Mouse (Mus musculus): ENCODE results near the gene Siah2. TPM values are rescaled to one million over a fixed set of nuclear protein-coding genes. Genes with fewer than 3 reads are reported as not detected.

The Siah2 gene
- polyA plus RNA-seq, 1 experiment from 2014 or later: 2.5 TPM

DNA sequence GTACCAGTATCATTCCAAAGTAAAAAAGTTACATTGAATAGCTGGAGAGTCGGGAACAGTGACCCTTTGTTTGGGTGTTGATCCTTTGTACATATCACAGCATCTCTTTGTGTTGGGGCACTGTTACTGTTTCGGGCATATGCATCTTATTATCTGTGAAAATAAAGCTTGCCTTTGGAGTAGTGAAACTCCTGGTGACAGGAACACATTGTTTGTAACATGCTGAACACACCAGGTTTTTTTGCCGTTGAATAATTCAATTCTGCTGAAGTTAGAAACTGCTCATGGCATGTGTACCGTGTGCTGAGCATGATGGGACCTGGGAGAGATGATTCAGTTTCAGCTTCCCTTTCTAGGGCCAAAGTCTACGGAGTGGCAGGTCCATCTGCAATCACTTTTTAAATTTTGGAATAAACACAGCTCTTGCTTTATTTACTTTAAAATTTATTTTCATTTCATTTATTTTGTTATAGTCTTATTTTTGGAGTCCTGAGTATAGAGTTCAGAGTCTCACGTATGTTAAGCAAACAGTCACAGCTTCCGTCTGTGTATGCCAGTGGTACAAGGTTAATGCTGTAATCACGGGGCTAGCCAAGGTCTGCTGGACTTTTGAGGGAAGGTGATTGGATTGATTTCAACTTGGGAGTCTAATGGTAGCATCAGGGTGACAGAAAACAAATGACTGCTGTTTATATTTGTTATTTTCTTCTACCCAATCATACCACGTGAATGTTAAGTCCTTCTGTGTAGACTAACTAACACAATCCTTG is 27.4 kb upstream of the Siah2 start:
- Histone ChIP-seq H3K36me3 (no peaks in the 10 kb centered on the region), H3K4me3 (replicated peaks) (no peak overlapping the region), H3K27me3 (no peaks in the 10 kb centered on the region), H3K4me1 (replicated peaks) (peaks cover under 1% of the 10 kb centered on the region; the same call in 1 of the 2 replicates), H3K27ac (no peak overlapping the region), H3K4me2 (no peak overlapping the region), H3K9me3 (replicated peaks) (no peaks in the 10 kb centered on the region), H3K9ac (no peak overlapping the region)
- DNase-seq (no peak), ATAC-seq (ENCODE audit: low read depth) (no peak)
- 65% methylated on average over 9 of the region's 9 CpGs for WGBS (ENCODE audit: insufficient replicate concordance)

DNA sequence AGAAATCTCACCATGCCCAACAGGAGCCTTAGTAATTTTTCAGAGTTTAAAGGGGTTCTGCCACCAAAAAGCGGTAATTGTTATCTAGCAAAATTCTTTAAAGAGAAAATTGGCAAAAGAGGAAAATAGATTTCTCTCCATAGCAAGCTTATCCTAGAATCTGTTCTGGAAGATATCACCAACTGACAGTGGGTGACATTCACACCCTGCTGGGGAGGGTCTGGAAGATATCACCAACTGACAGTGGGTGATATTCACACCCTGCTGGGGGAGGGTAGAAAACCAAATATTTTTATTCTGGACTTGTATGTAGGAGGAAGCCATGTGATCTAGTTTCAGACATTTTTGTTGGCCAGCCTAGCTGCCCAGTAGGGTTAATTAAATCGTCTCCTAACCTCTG is 24.5 kb upstream of the Siah2 start:
- no peak overlapping the region for H3K4me2 ChIP-seq
- H3K36me3 ChIP-seq: no peaks in the 10 kb centered on the region
- H3K4me3 ChIP-seq (replicated peaks): no peak overlapping the region
- H3K27ac ChIP-seq: no peak overlapping the region
- H3K27me3 ChIP-seq: no peaks in the 10 kb centered on the region
- H3K9me3 ChIP-seq (replicated peaks): no peaks in the 10 kb centered on the region
- DNase-seq (no peak), ATAC-seq (ENCODE audit: low read depth) (no peak)
- no peak overlapping the region for H3K9ac ChIP-seq
- 65% methylated on average over 2 of the region's 2 CpGs for WGBS (ENCODE audit: insufficient replicate concordance)
- peaks cover 10% of the 10 kb centered on the region for H3K4me1 ChIP-seq (replicated peaks)

DNA sequence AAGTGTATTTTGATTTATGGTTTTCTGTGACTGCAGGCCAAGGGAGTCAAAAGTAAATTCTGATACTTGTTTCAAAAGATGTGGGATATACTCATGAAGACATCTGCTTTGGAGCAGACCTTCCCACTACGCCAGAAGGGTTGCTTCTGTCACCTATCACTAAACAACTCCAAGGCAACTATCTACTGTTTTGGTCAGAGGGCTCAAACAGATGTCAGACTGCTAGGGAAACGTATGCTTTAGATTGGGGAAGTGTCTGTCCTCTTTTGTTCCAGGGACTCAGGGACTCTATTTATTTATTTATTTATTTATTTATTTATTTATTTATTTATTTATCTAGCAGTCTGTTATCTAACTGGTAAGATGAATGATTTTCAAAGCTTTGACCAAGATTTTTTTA is 22.6 kb upstream of the Siah2 start:
- H3K36me3 ChIP-seq: no peaks in the 10 kb centered on the region
- H3K4me3 ChIP-seq (replicated peaks): no peak overlapping the region
- H3K27me3 ChIP-seq: no peaks in the 10 kb centered on the region
- no peak overlapping the region for H3K27ac ChIP-seq
- no peak for DNase-seq
- WGBS (ENCODE audit: insufficient replicate concordance): 20% methylated on average over 2 of the region's 2 CpGs
- ATAC-seq (ENCODE audit: low read depth): no peak
- no peaks in the 10 kb centered on the region for H3K9me3 ChIP-seq (replicated peaks)
- H3K9ac ChIP-seq: no peak overlapping the region
- no peak overlapping the region for H3K4me2 ChIP-seq
- peaks cover 10% of the 10 kb centered on the region for H3K4me1 ChIP-seq (replicated peaks)

GRCm38 (mm10) chr3:58714034-58714433 is 21.8 kb upstream of the Siah2 start:
- Histone ChIP-seq H3K4me1 (replicated peaks) (peaks cover 10% of the 10 kb centered on the region), H3K27ac (no peak overlapping the region), H3K4me2 (no peak overlapping the region), H3K9me3 (replicated peaks) (no peaks in the 10 kb centered on the region), H3K36me3 (no peaks in the 10 kb centered on the region), H3K9ac (no peak overlapping the region), H3K27me3 (no peaks in the 10 kb centered on the region), H3K4me3 (replicated peaks) (no peak overlapping the region)
- DNase-seq (no peak), ATAC-seq (ENCODE audit: low read depth) (peak; percentile 50; the same call in 1 of the 2 replicates)
- WGBS (ENCODE audit: insufficient replicate concordance): 12% methylated on average over 2 of the region's 2 CpGs

DNA sequence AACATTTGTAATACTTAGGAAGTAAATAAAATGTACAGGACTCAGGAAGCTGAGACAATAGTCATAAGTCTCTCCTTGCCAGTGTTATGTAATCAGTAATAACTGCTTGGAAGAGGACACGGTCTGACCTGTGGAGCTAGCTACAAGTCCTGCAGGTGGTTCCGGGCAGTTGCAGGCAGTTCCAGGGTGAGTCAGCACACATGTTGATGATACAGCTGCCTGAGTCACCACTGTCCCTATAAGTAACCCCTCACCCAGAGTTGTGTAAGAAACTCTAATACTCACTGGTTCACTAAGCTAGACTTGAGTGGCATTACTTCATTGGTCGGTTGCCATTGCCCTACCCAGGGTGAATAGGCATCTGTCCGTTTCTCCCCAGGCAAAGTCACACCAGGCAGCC is 21.0 kb upstream of the Siah2 start:
- ATAC-seq (ENCODE audit: low read depth) (no peak), DNase-seq (no peak)
- Histone ChIP-seq H3K4me1 (replicated peaks) (peaks cover 10% of the 10 kb centered on the region), H3K36me3 (no peaks in the 10 kb centered on the region), H3K4me3 (replicated peaks) (no peak overlapping the region), H3K9ac (no peak overlapping the region), H3K9me3 (replicated peaks) (no peaks in the 10 kb centered on the region), H3K27me3 (no peaks in the 10 kb centered on the region), H3K27ac (no peak overlapping the region), H3K4me2 (no peak overlapping the region)
- 84% methylated on average over 4 of the region's 4 CpGs for WGBS (ENCODE audit: insufficient replicate concordance)

DNA sequence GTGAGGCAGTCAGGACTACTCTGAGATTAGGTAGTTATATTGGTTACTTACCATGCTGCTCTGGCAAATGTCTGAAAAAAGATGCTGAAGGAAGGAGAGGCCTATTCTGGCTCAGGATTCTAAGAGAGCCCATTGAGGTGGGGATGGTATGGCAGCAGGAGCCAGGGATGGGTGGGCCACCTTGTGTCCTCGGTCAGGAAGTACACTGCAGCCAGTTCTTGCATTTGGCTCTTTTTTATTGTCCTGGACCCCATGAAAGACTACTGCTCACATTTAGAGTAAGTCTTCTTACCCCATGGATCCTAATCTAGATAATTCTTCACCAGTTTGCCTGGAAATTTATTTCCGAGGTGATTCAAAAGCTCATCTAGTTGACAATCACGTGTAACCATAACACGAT is 12.3 kb upstream of the Siah2 start:
- Histone ChIP-seq H3K27ac (no peak overlapping the region), H3K9ac (no peak overlapping the region), H3K4me2 (no peak overlapping the region), H3K4me1 (replicated peaks) (no peaks in the 10 kb centered on the region), H3K27me3 (no peaks in the 10 kb centered on the region), H3K36me3 (no peaks in the 10 kb centered on the region), H3K9me3 (replicated peaks) (no peaks in the 10 kb centered on the region), H3K4me3 (replicated peaks) (no peak overlapping the region)
- 72% methylated on average over 4 of the region's 4 CpGs for WGBS (ENCODE audit: insufficient replicate concordance)
- no peak for ATAC-seq (ENCODE audit: low read depth)
- no peak for DNase-seq

- Histone ChIP-seq H3K36me3 (no peaks in the 10 kb centered on the region), H3K4me2 (no peak overlapping the region), H3K4me3 (replicated peaks) (no peak overlapping the region), H3K9ac (no peak overlapping the region), H3K27me3 (no peaks in the 10 kb centered on the region), H3K27ac (no peak overlapping the region), H3K4me1 (replicated peaks) (no peaks in the 10 kb centered on the region), H3K9me3 (replicated peaks) (no peaks in the 10 kb centered on the region)
- WGBS (ENCODE audit: insufficient replicate concordance): 72% methylated on average over 9 of the region's 9 CpGs
- no peak for DNase-seq
- ATAC-seq (ENCODE audit: low read depth): no peak
Observed at GRCm38 (mm10) chr3:58703748-58704147, 11.5 kb upstream of the Siah2 start.

GRCm38 (mm10) chr3:58702329-58702728 is 10.1 kb upstream of the Siah2 start:
- Histone ChIP-seq H3K27ac (no peak overlapping the region), H3K4me2 (no peak overlapping the region), H3K9me3 (replicated peaks) (no peaks in the 10 kb centered on the region), H3K9ac (no peak overlapping the region), H3K4me3 (replicated peaks) (no peak overlapping the region), H3K36me3 (no peaks in the 10 kb centered on the region), H3K27me3 (no peaks in the 10 kb centered on the region), H3K4me1 (replicated peaks) (no peaks in the 10 kb centered on the region)
- WGBS (ENCODE audit: insufficient replicate concordance): 62% methylated on average over 1 of the region's 1 CpGs
- DNase-seq (no peak), ATAC-seq (ENCODE audit: low read depth) (no peak)

DNA sequence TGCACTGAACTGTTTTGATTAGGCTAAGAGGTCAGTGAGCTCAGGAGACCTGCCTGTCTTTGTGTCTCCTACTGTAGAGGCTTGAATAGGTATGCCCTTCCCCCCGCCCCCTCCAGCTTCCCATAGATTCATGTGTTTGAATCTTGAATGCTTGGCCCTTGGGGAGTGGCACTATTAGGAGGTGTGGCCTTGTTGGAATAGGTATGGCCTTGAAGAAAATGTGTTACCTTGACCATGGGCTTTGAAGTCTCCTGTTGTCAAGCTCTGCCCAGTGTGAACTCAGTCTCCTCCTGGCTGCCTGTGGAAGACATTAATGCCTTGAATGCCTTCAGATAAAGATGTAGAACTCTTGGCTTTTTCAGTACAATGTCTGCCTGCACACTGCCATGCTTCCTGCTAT is 9.2 kb upstream of the Siah2 start:
- H3K36me3 ChIP-seq: no peaks in the 10 kb centered on the region
- no peak overlapping the region for H3K27ac ChIP-seq
- WGBS (ENCODE audit: insufficient replicate concordance): 67% methylated on average over 1 of the region's 1 CpGs
- no peak overlapping the region for H3K4me2 ChIP-seq
- H3K27me3 ChIP-seq: no peaks in the 10 kb centered on the region
- DNase-seq: no peak
- H3K4me1 ChIP-seq (replicated peaks): no peaks in the 10 kb centered on the region
- H3K9me3 ChIP-seq (replicated peaks): no peaks in the 10 kb centered on the region
- no peak overlapping the region for H3K9ac ChIP-seq
- H3K4me3 ChIP-seq (replicated peaks): no peak overlapping the region
- no peak for ATAC-seq (ENCODE audit: low read depth)

GRCm38 (mm10) chr3:58697926-58698325 is 5.7 kb upstream of the Siah2 start:
- Histone ChIP-seq H3K9ac (no peak overlapping the region), H3K4me1 (replicated peaks) (peaks cover under 1% of the 10 kb centered on the region; the same call in 1 of the 2 replicates), H3K27me3 (0 out of 2 replicates have a peak, but pooled peaks cover 4% of the 10 kb centered on the region), H3K4me2 (no peak overlapping the region), H3K36me3 (no peaks in the 10 kb centered on the region), H3K27ac (no peak overlapping the region), H3K9me3 (replicated peaks) (no peaks in the 10 kb centered on the region), H3K4me3 (replicated peaks) (no peak overlapping the region)
- WGBS (ENCODE audit: insufficient replicate concordance): 71% methylated on average over 4 of the region's 4 CpGs
- DNase-seq (no peak), ATAC-seq (ENCODE audit: low read depth) (no peak)

- Histone ChIP-seq H3K9ac (no peak overlapping the region), H3K4me1 (replicated peaks) (peaks cover 12% of the 10 kb centered on the region), H3K4me3 (replicated peaks) (no peak overlapping the region), H3K27ac (no peak overlapping the region), H3K9me3 (replicated peaks) (no peaks in the 10 kb centered on the region), H3K4me2 (no peak overlapping the region), H3K27me3 (peaks cover 13% of the 10 kb centered on the region), H3K36me3 (no peaks in the 10 kb centered on the region)
- DNase-seq (no peak), ATAC-seq (ENCODE audit: low read depth) (no peak)
- WGBS (ENCODE audit: insufficient replicate concordance): 38% methylated on average over 3 of the region's 3 CpGs
Observed at GRCm38 (mm10) chr3:58696806-58697205, 4.6 kb upstream of the Siah2 start.

DNA sequence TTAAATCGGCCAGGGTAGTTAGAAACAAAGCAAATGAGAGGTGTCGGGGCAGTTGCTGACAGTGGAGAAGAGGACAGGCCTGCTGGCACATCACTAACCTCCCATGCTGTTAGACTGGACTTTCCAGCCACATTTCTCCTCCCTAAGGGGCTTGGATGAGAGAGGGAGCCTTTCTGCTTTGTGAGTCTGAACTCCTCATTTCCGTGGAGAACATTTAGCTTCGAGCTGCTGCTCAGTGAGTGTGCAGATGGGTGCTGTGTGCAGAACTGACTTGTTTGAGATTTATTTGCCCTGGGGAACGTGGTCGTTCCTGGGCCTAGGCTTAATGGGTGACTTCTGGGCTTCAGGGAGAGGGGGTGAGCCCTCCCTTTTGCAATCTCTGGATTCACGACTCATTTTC is 3.3 kb upstream of the Siah2 start:
- DNase-seq (no peak), ATAC-seq (ENCODE audit: low read depth) (no peak)
- peaks cover 25% of the 10 kb centered on the region for H3K27me3 ChIP-seq
- H3K36me3 ChIP-seq: no peaks in the 10 kb centered on the region
- H3K4me1 ChIP-seq (replicated peaks): peaks cover 17% of the 10 kb centered on the region
- no peak overlapping the region for H3K27ac ChIP-seq
- no peak overlapping the region for H3K4me2 ChIP-seq
- no peak overlapping the region for H3K4me3 ChIP-seq (replicated peaks)
- WGBS (ENCODE audit: insufficient replicate concordance): 50% methylated on average over 7 of the region's 7 CpGs
- no peaks in the 10 kb centered on the region for H3K9me3 ChIP-seq (replicated peaks)
- no peak overlapping the region for H3K9ac ChIP-seq
